29 mouse cellular contexts compared by ENCODE assay signal in the genomic region with DNA sequence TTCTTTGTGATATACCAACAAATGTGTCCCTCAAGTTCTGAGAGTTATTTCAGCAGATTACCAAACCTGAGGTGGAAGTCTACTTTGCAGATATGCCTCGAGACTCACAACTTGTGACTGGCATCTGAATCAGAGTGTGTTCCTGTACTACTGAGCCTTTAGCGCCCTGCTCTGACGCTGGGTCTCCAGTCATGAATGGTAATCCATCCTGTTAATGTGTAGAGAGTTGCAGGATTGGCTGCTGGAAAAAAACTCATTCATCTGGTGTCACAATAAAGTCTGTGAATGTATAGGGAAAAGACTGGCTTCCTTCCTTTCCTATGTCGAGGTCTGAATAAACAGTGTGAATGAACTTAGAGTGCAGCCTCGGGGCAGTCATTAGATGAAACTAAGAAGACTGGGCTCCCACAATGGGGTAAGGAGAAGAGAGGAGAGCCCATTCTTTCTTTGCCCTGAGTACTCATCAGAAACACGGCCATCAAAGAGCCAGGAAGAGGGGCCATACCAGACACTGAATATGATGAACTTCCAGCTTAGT. TPM values are rescaled to one million over a fixed set of nuclear protein-coding genes. Genes with fewer than 3 reads are reported as not detected.
A peak's percentile ranks its signal among the peaks of the same experiment; 100 is the strongest.
DNase-seq lines count a peak whose midpoint lies in the region; ATAC-seq lines count a peak whose summit lies in the region.
"Had no signal": no experiment of that assay in that cellular context is flagged by ENCODE, and none has a peak within 500 bp of the region (broad histone marks: within the 10 kb centered on the region; RNA-seq: fewer than 3 reads in every experiment).

No protein-coding gene starts in this region.

- H3K27me3 ChIP-seq in hindbrain, embryonic 14.5 days (ENCODE audit: control insufficient read depth, insufficient read depth, low read length) = no peaks in the 10 kb centered on the region
- no peaks in the 10 kb centered on the region for H3K27me3 ChIP-seq in hindbrain, embryonic 11.5 days (ENCODE audit: control insufficient read depth, insufficient read depth, low read length)
- H3K27me3 ChIP-seq in neural tube, embryonic 13.5 days = no peaks in the 10 kb centered on the region
- H3K27me3 ChIP-seq in intestine, embryonic 15.5 days (replicated peaks) = no peaks in the 10 kb centered on the region
- H3K27me3 ChIP-seq: CH12.LX; hindbrain, embryonic 12.5 days; limb, embryonic 15.5 days; liver, embryonic 13.5 days had no signal

- no peaks in the 10 kb centered on the region for H3K36me3 ChIP-seq in hindbrain, embryonic 14.5 days (replicated peaks; ENCODE audit: control insufficient read depth, insufficient read depth)
- no peaks in the 10 kb centered on the region for H3K36me3 ChIP-seq in hindbrain, embryonic 11.5 days (ENCODE audit: control insufficient read depth, insufficient read depth, low read length)
- H3K36me3 ChIP-seq in neural tube, embryonic 13.5 days = no peaks in the 10 kb centered on the region
- no peaks in the 10 kb centered on the region for H3K36me3 ChIP-seq in intestine, embryonic 15.5 days
- H3K36me3 ChIP-seq: hindbrain, embryonic 12.5 days; limb, embryonic 10.5 days; limb, embryonic 15.5 days; liver, embryonic 13.5 days; midbrain, embryonic 12.5 days had no signal

- 30% methylated on average over 6 of the region's 6 CpGs for WGBS in hindbrain, embryonic 14.5 days
- 47% methylated on average over 6 of the region's 6 CpGs for WGBS in hindbrain, embryonic 11.5 days
- 15% methylated on average over 6 of the region's 6 CpGs for WGBS in neural tube, embryonic 13.5 days
- 36% methylated on average over 6 of the region's 6 CpGs for WGBS in intestine, embryonic 15.5 days

- no peak overlapping the region for H3K4me3 ChIP-seq in hindbrain, embryonic 14.5 days (replicated peaks; ENCODE audit: low read length)
- no peak overlapping the region for H3K4me3 ChIP-seq in hindbrain, embryonic 11.5 days (ENCODE audit: low read depth, low read length)
- H3K4me3 ChIP-seq in neural tube, embryonic 13.5 days = no peak overlapping the region
- H3K4me3 ChIP-seq in intestine, embryonic 15.5 days (replicated peaks) = no peak overlapping the region
- H3K4me3 ChIP-seq: hindbrain, embryonic 12.5 days; limb, embryonic 10.5 days; limb, embryonic 15.5 days; liver, embryonic 13.5 days; midbrain, embryonic 12.5 days had no signal

- H3K9ac ChIP-seq in hindbrain, embryonic 14.5 days = no peak overlapping the region
- no peak overlapping the region for H3K9ac ChIP-seq in hindbrain, embryonic 11.5 days (ENCODE audit: low read depth, low read length)
- no peak overlapping the region for H3K9ac ChIP-seq in neural tube, embryonic 13.5 days
- H3K9ac ChIP-seq in intestine, embryonic 15.5 days = no peak overlapping the region
- H3K9ac ChIP-seq: hindbrain, embryonic 12.5 days; limb, embryonic 15.5 days; liver, embryonic 13.5 days; midbrain, embryonic 12.5 days had no signal

- no peak overlapping the region for H3K4me2 ChIP-seq in hindbrain, embryonic 14.5 days (replicated peaks)
- H3K4me2 ChIP-seq in hindbrain, embryonic 11.5 days (replicated peaks; ENCODE audit: low read depth, low read length) = no peak overlapping the region
- no peak overlapping the region for H3K4me2 ChIP-seq in neural tube, embryonic 13.5 days
- no peak overlapping the region for H3K4me2 ChIP-seq in intestine, embryonic 15.5 days (replicated peaks)
- H3K4me2 ChIP-seq: hindbrain, embryonic 12.5 days; limb, embryonic 15.5 days; liver, embryonic 13.5 days; midbrain, embryonic 12.5 days had no signal

- no peak for ATAC-seq in hindbrain, embryonic 14.5 days (ENCODE audit: low FRiP score)
- ATAC-seq in hindbrain, embryonic 11.5 days (ENCODE audit: low FRiP score) = no peak
- no peak for ATAC-seq in neural tube, embryonic 13.5 days (ENCODE audit: low read depth)
- no peak for ATAC-seq in intestine, embryonic 15.5 days
- ATAC-seq: activated CD4-positive, CD25-positive, alpha-beta regulatory T cell, adult 4 months; intestine, postnatal 0 days had no signal

- no peaks in the 10 kb centered on the region for H3K4me1 ChIP-seq in hindbrain, embryonic 14.5 days (replicated peaks; ENCODE audit: control insufficient read depth, insufficient read depth, low read length)
- no peaks in the 10 kb centered on the region for H3K4me1 ChIP-seq in hindbrain, embryonic 11.5 days (replicated peaks; ENCODE audit: control insufficient read depth, insufficient read depth, low read length)
- H3K4me1 ChIP-seq in neural tube, embryonic 13.5 days (replicated peaks) = peaks cover 18% of the 10 kb centered on the region
- H3K4me1 ChIP-seq in intestine, embryonic 15.5 days (replicated peaks) = no peaks in the 10 kb centered on the region
- H3K4me1 ChIP-seq: hindbrain, embryonic 12.5 days; liver, embryonic 13.5 days had no signal

- no peaks in the 10 kb centered on the region for H3K9me3 ChIP-seq in hindbrain, embryonic 14.5 days (ENCODE audit: control insufficient read depth, low read length)
- H3K9me3 ChIP-seq in hindbrain, embryonic 11.5 days (ENCODE audit: control insufficient read depth, low read length) = no peaks in the 10 kb centered on the region
- H3K9me3 ChIP-seq in neural tube, embryonic 13.5 days = no peaks in the 10 kb centered on the region
- no peaks in the 10 kb centered on the region for H3K9me3 ChIP-seq in intestine, embryonic 15.5 days
- H3K9me3 ChIP-seq: hindbrain, embryonic 12.5 days; limb, embryonic 10.5 days; limb, embryonic 15.5 days; liver, embryonic 13.5 days; midbrain, embryonic 12.5 days had no signal

- DNase-seq in embryo, embryonic 10 days (ENCODE audit: low spot score) = peak; percentile 37
- no peak for DNase-seq in embryo, embryonic 9.5 days (ENCODE audit: extremely low spot score)
- no peak for DNase-seq in hindbrain, embryonic 14.5 days (ENCODE audit: low spot score)
- DNase-seq in hindbrain, embryonic 11.5 days (ENCODE audit: low spot score) = no peak
- DNase-seq in embryo, embryonic 11 days = peak; percentile 30
- no peak for DNase-seq in heart, adult 8-10 months (ENCODE audit: low spot score)
- DNase-seq: adrenal gland, adult 2 months; adrenal gland, postnatal 36 days; cerebellum, adult 2 months; cerebellum, postnatal 25 days; heart, postnatal 14 days; kidney, adult 9 months; layer of hippocampus, postnatal 36 days; liver, embryonic 13.5 days; lung, adult 18-20 months; lung, postnatal 14 days; right cerebral cortex, postnatal 4 days; thymus, adult 2 months; thymus, postnatal 36 days had no signal

- peak overlapping the region; percentile 22; the same call in 1 of the 2 replicates for H3K27ac ChIP-seq in hindbrain, embryonic 14.5 days
- H3K27ac ChIP-seq in hindbrain, embryonic 11.5 days (ENCODE audit: low read depth, low read length) = no peak overlapping the region
- H3K27ac ChIP-seq in neural tube, embryonic 13.5 days (replicated peaks) = peak overlapping the region; percentile 15
- H3K27ac ChIP-seq in intestine, embryonic 15.5 days = no peak overlapping the region; the same call in 1 of the 2 replicates
- H3K27ac ChIP-seq: hindbrain, embryonic 12.5 days; limb, embryonic 10.5 days; limb, embryonic 15.5 days; liver, embryonic 13.5 days; midbrain, embryonic 12.5 days; stomach, postnatal 0 days had no signal

RNA-seq across cellular contexts. Expression of a gene that starts 41.4 kb away (rescaled TPM):
- polyA plus RNA-seq in hindbrain, embryonic 14.5 days (2014; fragmentation: Nextera tagmentation; extraction: Ambion mirVana) = 3.9 and 5.7 TPM in 2 replicates
- polyA plus RNA-seq in hindbrain, embryonic 11.5 days (2014; fragmentation: Nextera tagmentation; extraction: Ambion mirVana) = 6.6 and 6.7 TPM in 2 replicates
- 7.7 and 8.5 TPM in 2 replicates for polyA plus RNA-seq in neural tube, embryonic 13.5 days (2015; fragmentation: Nextera tagmentation; extraction: Ambion mirVana)
- 10.4 and 11.7 TPM in 2 replicates for polyA plus RNA-seq in intestine, embryonic 15.5 days (2015; fragmentation: Nextera tagmentation; extraction: Ambion mirVana)
- total RNA-seq in heart, adult 8-10 months (2022) = 100 to 1,000 TPM in 2 of 4 experiments, 10 to 100 TPM in 2; 86.5 to 107 (median 100) TPM

Comparison
In these comparisons a context has a peak if more than half of its experiments do, and no peak if none do; other contexts are left out.
1. DNase-seq: peak in embryo, embryonic 10 days (single experiment) and embryo, embryonic 11 days (single experiment); none in embryo, embryonic 9.5 days (single experiment), hindbrain, embryonic 14.5 days (single experiment), hindbrain, embryonic 11.5 days (single experiment) and heart, adult 8-10 months (single experiment).
2. H3K27ac ChIP-seq: peak in hindbrain, embryonic 14.5 days (single experiment) and neural tube, embryonic 13.5 days (single experiment); none in hindbrain, embryonic 11.5 days (single experiment) and intestine, embryonic 15.5 days (single experiment).